Mouse (Mus musculus) brain, embryonic 14.5 days (tissue): Measurements from ENCODE around the gene Eif1b. TPM values are rescaled to one million over a fixed set of nuclear protein-coding genes. Genes with fewer than 3 reads are reported as not detected.

Experiments used
- DNase-seq: peaks from one replicate; pipeline ENCODE4 v3.0.0-alpha.2; 2011; ENCODE audit warnings: low read depth
- CTCF ChIP-seq: fragments of 200-500 bp; IDR thresholded peaks from 2 replicates; pipeline ENCODE4 v1.5.1; 2012; ENCODE audit warnings: inconsistent platforms, mild to moderate bottlenecking, moderate library complexity, borderline replicate concordance; ENCODE audit not compliant: insufficient read depth, insufficient read length; ENCODE audit errors: extremely low read depth
- POLR2A ChIP-seq: fragments of 200-500 bp; IDR thresholded peaks from 2 replicates; pipeline ENCODE4 v1.6.1; 2012; ENCODE audit warnings: mild to moderate bottlenecking, inconsistent platforms, borderline replicate concordance; ENCODE audit not compliant: poor library complexity, insufficient read depth, insufficient read length, severe bottlenecking; ENCODE audit errors: extremely low read depth
- polyA plus RNA-seq: library from polyadenylated mRNA; depleted of rRNA; stranded (reverse); fragments of >200 nt; gene quantifications from 2 replicates; pipeline ENCODE4 v1.2.3, GENCODE M21; 2012; rRNA removed

The Eif1b gene
- 156 and 199 TPM in 2 replicates for polyA plus RNA-seq

GRCm38 (mm10) chr9:120492010-120492399, at the start of gene Eif1b:
Gene Eif1b, plus strand, starts transcription at chr9:120492232.
- DNase-seq, result no peak
- TF ChIP-seq CTCF (no peak), POLR2A (no peak)

DNA sequence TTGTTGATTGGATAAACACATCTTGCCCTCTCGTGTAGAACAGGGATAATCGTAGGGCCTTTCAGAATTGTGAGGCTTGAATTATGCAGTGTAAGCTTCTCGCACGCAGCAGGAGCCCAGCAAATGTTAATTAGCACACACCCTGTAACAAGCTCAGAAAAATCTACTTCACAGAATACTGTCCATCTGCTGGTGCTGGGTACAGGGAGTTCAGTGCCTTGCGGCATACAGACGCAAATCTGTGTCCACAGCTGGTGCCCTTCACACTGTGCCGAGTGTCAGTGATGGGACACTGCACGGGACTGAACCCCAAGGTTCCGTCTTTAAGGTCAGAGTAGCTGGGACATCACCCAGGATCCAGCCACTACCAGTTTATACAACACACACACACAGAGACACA, 47.4 kb upstream of the Eif1b start:
- TF ChIP-seq POLR2A (no peak), CTCF (no peak)
- DNase-seq, result peak; percentile 88

DNA sequence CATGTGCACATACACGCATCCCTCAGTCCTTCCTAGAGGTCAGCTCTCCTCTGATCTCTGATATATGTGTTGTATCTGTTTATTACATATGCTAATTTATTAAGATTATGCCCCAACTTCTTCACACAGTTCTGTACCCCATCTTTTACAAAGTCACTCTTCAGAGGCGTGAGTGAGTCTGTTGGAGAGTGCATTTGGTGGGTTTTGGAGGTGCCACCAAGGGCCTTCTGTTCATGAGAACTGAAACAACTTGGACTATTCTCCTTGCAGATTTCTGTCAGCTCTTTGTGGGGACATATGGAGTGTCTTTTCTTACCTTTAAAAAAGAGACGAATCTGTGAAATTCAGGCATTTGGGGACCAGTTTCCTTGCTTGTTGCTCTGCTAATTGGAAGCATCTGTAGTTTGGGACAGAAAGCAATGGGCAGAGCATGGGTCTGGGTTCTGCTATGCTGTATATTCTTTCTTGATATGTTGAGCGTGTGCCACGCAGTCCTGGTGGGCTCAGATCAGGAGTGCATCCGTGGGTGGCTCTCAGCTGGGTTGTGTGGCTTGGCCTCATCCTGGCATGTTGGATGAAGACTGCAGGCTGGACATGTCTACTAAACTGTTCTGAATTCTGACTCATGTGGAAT, 42.2 kb upstream of the Eif1b start:
- TF ChIP-seq CTCF (no peak), POLR2A (no peak)
- DNase-seq, result peak; percentile 67

DNA sequence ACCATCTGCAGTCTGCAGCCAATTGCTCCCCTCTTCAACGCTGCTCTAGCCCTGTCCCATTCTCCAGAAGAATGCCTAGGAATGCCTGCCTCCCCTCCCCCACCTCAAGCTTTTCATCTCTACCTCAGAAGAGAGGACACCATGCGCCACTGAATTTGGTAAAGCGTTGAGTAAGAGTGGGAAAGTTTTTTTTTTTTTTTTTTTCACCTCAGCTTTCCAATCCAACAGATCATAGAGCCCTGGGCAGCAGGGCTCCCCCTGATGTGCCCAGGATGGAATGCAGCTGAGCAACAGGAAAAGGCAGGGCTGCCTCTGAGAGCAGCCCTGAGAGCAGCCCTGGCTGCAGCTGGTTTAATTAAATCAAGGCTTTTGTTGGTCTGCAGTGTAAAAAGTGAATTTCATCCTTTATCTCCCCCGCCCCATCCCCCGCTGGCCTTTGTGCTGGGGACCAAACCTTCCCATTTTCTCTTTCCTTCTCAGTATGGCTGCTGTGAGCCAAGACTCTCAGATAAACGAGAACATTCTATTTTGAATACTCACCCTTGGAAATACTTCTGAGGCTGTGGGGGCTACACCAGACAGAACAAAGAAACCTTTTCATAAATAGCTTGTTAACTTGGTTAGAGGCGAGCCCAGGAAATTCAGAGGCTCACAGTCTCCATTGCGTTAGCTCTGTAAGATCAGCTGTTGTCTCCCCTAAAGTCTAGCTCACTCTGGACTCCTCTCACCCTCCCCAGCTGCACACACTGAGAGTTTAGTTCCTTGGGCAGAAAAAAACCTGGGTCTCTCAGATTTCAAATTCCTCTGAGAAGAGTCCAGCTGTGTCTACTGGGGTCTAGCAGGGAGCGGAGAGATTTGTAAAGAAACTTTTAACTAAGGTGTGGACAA, 36.0 kb upstream of the Eif1b start:
- DNase-seq, result peak; percentile 93
- TF ChIP-seq POLR2A (no peak), CTCF (no peak)

- DNase-seq, result no peak
- TF ChIP-seq CTCF, result no peak
- no peak for TF ChIP-seq POLR2A
These were observed 21.6 kb upstream of the Eif1b start for GRCm38 (mm10) chr9:120470431-120470830.

- DNase-seq, result no peak
- TF ChIP-seq CTCF (no peak), POLR2A (no peak)
These were observed 10.4 kb upstream of the Eif1b start for GRCm38 (mm10) chr9:120481644-120482043.

DNA sequence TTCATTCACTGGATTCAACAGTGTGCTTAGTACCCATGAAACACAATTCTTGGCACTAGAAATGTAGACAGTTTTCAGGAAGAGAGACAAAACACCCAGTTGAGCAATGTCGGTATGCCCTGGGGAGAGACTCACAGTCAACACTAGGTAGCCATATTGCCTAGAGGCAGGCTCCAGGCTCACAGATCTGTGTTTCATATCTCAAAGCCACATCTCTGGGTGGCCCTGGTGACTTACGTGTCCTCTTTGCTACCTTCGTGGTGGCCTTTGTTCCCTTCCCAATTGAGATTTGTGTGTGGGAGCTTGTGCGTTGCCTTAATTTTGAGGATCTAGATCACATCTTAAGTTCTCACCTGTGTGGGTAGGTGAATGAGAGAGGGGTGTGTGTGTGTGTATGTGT, 9.7 kb upstream of the Eif1b start:
- DNase-seq, result no peak
- TF ChIP-seq POLR2A, result no peak

DNA sequence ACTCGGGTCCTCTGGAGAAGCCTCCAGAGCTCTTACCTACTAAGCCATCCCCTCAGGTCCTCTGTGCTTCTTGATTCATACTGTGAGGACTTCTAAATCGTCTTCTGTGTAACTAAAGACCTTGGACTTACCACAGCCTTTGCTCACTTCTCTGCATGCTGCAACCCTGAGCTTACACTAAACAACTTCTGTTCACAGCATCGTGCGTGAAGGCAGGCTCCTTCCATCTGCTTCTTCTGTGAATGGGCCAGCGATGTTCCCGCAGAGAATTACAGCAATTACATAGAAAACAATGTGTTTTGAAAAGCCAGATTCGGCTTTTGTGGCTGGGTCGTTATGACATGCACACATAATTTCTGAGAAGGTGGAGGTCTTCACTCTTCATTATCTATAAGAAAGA, 8.9 kb upstream of the Eif1b start:
- peak; percentile 60 for DNase-seq
- no peak for TF ChIP-seq CTCF
- no peak for TF ChIP-seq POLR2A

DNA sequence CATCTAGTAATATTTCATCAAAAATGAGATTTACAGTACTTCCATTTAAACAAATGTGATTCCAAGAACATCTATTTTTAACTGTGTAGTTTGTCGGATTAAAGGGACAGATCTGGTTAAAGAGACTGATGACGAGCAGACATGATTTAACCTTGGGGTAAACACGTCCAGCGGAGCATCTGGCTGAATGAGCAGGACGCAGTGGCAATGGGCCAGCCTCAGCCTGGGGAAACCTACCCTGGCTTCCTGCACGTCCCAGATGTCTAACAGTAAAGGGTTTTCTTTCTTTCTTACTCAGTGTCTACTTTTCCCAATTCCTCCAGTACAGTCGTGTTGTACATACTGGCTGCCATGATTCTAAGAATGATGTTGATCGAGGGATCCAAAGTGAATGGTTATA, 5.0 kb upstream of the Eif1b start:
- DNase-seq, result no peak
- no peak for TF ChIP-seq POLR2A
- TF ChIP-seq CTCF, result no peak

GRCm38 (mm10) chr9:120491509-120491908, 523 bp upstream of the Eif1b start:
- no peak for DNase-seq
- no peak for TF ChIP-seq POLR2A
- TF ChIP-seq CTCF, result no peak

GRCm38 (mm10) chr9:120492400-120493351, 644 bp downstream of the Eif1b start:
- no peak for TF ChIP-seq CTCF
- peak; percentile 96 for TF ChIP-seq POLR2A
- peak; percentile 90 for DNase-seq
